Mouse (Mus musculus) ovary, postnatal 14 days (tissue): ENCODE results near the gene Snrpd3.
"Not testable (repeated sequence)": the region's sequence is repeated elsewhere in the genome, so short reads cannot be mapped to it uniquely, and the experiment has no call there.

Experiments
- DNase-seq: peaks from one replicate; pipeline ENCODE4 v3.0.0; 2022; ENCODE audit warnings: low spot score

Gene Snrpd3

DNA sequence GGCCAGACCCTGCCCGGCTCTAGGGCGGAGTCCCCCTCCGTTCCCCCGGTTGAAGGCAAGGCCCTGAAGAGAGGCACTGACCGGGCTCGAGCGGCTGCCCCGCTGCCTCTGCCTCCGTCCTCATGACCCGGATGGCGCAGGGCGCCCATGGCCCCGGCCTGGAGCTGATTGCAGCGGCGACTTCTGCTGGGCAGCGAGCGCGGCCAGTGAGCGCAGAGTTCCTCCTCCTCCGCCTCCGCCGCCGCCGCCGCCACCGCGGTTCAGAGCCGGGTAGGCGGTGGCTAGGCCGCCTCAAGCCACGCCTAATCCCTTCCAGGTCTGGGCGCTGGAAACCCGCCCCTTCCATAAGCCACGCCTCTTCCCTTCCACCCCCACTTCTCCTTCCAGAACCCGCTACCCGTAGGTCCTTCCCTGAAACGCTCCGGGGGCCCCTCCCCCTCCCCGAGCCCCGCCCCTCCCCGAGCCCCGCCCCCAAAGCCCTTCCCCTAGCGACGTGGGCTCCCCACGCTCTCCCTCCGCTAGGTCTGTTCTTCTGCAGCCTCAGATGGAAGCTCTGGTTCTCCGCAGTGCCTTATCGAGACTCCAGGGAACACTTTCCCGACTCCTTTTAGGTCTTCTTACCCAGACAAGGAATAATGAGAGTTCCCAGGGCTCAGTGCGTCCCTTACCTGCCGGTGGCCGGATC is at the start of gene Snrpd3:
Snrpd3 (plus strand) TSS at position 479 of the 685 bp plus-strand sequence.
- DNase-seq, result peak; percentile 80

DNA sequence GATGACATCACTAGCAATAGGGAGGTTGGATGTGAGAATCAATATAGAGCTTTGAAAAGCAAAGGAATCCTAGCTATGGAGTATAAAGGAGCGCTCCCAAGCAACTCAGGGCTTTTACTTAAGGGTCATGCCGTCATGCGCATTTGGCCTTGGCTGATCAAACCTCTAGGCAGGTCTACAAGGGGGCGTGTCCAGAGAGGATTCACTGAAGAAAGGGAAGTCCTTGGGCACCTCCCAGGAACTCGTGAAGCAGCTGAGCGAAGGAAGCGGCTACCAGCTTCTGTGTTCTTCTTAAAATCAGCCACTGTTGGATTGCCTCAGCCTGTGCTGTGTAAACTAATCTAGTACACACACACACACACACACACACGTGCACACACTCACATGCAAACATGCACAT is 43.9 kb upstream of the Snrpd3 start:
- DNase-seq, result no peak

GRCm38 (mm10) chr10:75474571-75474970 is 42.8 kb upstream of the Snrpd3 start:
- DNase-seq, result no peak

GRCm38 (mm10) chr10:75475139-75475850 is 42.1 kb upstream of the Snrpd3 start:
- DNase-seq, result not testable (repeated sequence)

DNA sequence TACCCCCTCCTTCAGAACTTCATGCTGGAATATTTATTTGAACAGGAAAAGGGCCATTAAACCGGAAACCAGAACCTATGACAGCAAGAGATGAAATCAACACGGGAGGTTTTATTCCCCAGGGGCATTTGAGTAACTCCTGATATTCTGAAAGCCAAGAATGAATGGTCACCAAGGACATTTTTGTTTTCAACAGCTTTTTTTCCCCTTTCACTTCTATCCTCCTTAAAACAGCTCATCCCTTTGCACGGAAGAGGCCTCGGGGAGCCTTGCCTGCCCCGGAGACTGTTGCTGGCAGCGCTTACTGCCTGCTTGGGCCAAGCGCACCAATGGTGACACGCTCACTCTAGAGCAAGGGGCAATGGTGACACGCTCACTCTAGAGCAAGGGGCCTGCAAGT is 40.3 kb upstream of the Snrpd3 start:
- DNase-seq, result no peak

GRCm38 (mm10) chr10:75479955-75480354 is 37.4 kb upstream of the Snrpd3 start:
- DNase-seq, result no peak

- DNase-seq, result no peak
Observed at GRCm38 (mm10) chr10:75481703-75482102, 35.6 kb upstream of the Snrpd3 start.

- DNase-seq, result no peak
Observed at GRCm38 (mm10) chr10:75482271-75482670, 35.1 kb upstream of the Snrpd3 start.

GRCm38 (mm10) chr10:75482919-75483483 is 34.4 kb upstream of the Snrpd3 start:
- no peak for DNase-seq

- no peak for DNase-seq
Observed at GRCm38 (mm10) chr10:75484066-75484465, 33.3 kb upstream of the Snrpd3 start.

GRCm38 (mm10) chr10:75484767-75485166 is 32.6 kb upstream of the Snrpd3 start:
- DNase-seq, result no peak

GRCm38 (mm10) chr10:75486086-75486979 is 31.0 kb upstream of the Snrpd3 start:
- peak; percentile 74 for DNase-seq

DNA sequence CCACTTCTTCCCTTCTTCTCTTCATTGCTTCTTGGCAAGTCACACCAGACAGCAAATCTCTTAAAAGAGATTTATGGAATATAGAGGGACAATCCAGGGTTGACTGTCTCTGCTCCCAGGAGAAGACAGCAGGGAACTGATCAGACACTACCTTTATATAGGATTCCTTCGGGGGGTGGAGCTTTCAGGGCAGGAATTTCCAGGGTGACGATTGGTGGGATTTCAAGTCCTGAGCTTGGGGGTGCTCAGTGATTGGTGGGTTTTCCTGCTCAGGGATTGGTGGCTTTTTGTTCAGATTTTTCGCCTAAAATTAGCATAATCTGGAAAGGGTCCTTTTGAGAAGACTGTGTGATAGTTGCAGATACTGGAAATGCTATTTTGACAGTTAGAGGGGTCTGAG is 30.2 kb upstream of the Snrpd3 start:
- DNase-seq, result no peak

DNA sequence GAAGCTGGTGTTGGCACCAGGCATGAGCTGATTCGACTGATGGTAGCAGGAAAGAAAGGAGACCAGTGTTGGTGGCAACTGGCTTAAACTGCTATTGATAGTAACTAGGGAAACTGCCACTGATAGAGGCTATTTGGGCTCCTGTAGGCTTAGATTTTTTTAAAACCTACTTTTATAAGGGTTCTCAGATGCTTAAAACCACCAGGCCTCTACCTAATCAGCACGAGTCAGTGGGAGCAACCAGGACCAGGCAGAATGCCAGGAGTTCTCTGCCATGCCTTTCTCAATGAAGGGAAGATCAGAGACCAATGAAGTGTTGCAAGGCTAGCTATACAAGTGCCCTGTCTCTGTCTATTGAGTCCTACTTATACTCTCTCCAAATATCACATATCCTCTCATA is 27.8 kb upstream of the Snrpd3 start:
- DNase-seq, result no peak

DNA sequence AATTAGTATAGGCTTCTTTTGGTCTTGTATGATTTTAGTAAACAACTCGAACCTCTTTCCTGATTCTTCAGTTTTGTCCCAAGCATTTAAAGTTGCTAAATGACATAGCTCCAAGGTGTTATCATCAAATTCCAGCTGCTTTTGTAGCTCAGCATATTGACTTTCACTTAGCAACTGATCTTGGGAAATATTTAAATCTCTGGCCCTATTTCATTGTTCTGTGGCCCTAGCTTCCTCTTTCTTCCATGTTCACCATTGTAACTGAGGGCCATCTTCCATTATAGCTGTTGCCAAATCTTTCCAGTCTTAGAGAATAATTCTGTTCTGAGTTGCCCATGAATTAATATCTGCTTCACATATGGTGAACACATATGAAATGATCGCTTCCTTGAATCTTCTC is 26.6 kb upstream of the Snrpd3 start:
- DNase-seq, result no peak

GRCm38 (mm10) chr10:75491234-75491935 is 26.0 kb upstream of the Snrpd3 start:
- DNase-seq, result no peak

- DNase-seq, result no peak
Observed at GRCm38 (mm10) chr10:75491936-75492262, 25.5 kb upstream of the Snrpd3 start.

DNA sequence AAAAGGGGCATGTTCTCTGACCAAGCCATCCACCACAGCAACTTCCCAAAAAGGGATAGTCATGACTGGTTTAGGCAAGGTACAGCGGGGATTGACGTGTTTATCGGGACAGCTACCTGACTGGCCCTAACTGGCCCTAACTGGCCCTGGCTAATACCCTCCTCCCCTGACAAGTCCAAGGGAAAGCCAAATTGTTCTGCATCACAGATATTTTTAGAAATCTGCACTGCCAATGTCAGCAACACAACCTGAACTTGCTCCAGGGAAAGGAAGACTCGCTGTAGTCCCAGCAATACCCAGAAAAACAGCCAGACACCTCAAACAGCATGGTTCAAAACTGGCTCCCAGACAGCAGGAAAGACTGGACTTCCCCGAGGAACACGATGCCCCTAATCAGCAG is 22.0 kb upstream of the Snrpd3 start:
- no peak for DNase-seq

- DNase-seq, result no peak
Observed at GRCm38 (mm10) chr10:75495921-75496320, 21.4 kb upstream of the Snrpd3 start.

DNA sequence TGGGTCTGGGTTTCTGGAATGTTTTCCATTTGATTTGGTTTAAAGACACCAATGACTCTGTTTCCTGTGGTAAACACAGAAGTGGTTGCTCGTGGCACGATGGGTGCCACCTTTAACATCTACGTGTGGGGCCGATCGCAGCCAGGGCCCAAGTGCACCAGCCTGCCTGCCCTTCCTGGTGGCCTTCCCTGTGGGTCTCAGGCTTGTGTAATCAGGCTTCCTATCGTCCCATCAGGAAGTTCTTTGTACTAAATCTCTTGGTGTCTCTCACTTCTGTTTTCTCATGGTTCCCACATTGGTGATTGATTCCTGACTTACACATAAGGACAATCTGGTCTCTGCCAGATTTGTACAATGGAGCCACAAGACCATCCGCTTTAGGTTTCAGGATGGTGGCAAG is 18.1 kb upstream of the Snrpd3 start:
- not testable (repeated sequence) for DNase-seq

DNA sequence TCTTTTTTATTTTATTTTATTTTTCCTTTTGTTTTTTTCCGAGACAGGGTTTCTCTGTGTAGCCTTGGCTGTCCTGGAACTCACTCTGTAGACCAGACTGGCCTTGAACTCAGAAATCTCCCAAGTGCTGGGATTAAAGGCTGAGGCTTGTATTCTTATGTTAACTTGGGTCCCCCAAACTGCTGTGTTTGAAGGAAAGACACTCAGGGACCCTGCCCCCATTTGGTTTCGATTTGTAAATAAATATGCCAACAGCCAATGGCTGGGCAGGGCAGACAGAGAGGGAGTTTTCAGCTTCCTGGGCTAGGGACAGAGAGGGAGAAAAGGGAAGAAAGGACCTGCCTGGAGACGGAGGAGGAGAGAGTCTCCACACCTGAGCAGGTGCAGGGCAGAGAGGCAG is 17.6 kb upstream of the Snrpd3 start:
- no peak for DNase-seq

GRCm38 (mm10) chr10:75500345-75500744 is 17.0 kb upstream of the Snrpd3 start:
- no peak for DNase-seq
